ENCODE assay signal across 15 mouse cellular contexts in the genomic region with DNA sequence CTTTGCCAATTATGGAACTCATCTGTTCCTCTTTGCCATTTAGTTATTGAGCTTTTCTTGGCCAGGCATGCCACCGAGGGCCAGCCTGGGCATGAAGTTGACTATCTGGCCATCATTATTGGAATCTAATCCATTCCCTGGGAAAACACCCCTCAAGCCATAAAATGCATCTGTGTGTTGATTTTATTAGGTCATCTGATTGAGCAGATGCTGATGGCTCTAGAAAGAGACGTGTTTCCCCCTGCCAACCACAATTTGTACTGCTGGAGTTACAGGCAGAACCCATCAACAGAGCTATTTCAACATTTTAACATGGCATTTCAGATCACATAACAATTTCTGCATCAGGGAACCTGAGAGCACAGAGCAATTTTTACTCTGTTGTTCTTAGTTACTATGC.
"Had no signal": no experiment of that assay in that cellular context is flagged by ENCODE, and none has a peak within 500 bp of the region (broad histone marks: within the 10 kb centered on the region; RNA-seq: fewer than 3 reads in every experiment).

No protein-coding gene starts in this region.

- H3K27ac ChIP-seq: liver, embryonic 14.5 days; midbrain, embryonic 10.5 days; midbrain, embryonic 12.5 days; neural tube, embryonic 13.5 days; neural tube, embryonic 15.5 days had no signal

- H3K4me3 ChIP-seq: midbrain, embryonic 10.5 days; midbrain, embryonic 12.5 days; myocyte; neural tube, embryonic 13.5 days; neural tube, embryonic 15.5 days had no signal

- DNase-seq: lung, adult 18-20 months; lung, embryonic 14.5 days; lung, postnatal 10 days; lung, postnatal 4 days; midbrain, embryonic 14.5 days; right cerebral cortex, postnatal 14 days; thymus, adult 18-20 months; thymus, postnatal 14 days; thymus, postnatal 4 days had no signal
